Mouse (Mus musculus): ENCODE measurements around the gene Syt11. TPM values are rescaled to one million over a fixed set of nuclear protein-coding genes. Genes with fewer than 3 reads are reported as not detected.

Gene Syt11
- polyA plus RNA-seq, 1 experiment from 2014 or later, result 209 TPM

DNA sequence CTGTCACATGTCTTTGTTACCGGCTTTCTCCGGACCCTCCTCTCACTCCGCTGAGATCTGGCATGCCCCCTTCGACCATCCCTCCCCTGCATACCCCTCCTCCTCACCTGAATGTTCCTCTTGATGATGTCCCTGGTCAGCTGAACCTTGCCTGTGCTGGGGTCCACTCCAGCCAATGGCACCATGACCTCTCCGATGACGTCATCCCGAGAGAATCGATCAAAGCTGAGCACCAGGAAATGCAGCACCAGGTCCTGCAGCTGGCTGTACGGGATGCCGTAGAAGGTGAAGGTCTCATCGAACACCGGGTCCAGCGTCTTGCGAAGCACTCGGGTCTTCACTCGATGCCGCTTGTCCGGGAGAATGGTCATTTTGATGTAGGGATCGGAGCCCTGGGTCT lies 13.3 kb downstream of the Syt11 start:
- no peak overlapping the region for H3K27ac ChIP-seq
- ATAC-seq (ENCODE audit: low FRiP score, low read depth), result no peak
- H3K27me3 ChIP-seq (replicated peaks), result no peaks in the 10 kb centered on the region
- WGBS, result 94% methylated on average over 19 of the region's 19 CpGs
- H3K4me1 ChIP-seq, result peaks cover 39% of the 10 kb centered on the region
- H3K4me3 ChIP-seq, result no peak overlapping the region
- no peak overlapping the region for H3K4me2 ChIP-seq (replicated peaks)
- peaks cover 69% of the 10 kb centered on the region for H3K36me3 ChIP-seq
- H3K9me3 ChIP-seq, result no peaks in the 10 kb centered on the region
- H3K9ac ChIP-seq, result no peak overlapping the region

DNA sequence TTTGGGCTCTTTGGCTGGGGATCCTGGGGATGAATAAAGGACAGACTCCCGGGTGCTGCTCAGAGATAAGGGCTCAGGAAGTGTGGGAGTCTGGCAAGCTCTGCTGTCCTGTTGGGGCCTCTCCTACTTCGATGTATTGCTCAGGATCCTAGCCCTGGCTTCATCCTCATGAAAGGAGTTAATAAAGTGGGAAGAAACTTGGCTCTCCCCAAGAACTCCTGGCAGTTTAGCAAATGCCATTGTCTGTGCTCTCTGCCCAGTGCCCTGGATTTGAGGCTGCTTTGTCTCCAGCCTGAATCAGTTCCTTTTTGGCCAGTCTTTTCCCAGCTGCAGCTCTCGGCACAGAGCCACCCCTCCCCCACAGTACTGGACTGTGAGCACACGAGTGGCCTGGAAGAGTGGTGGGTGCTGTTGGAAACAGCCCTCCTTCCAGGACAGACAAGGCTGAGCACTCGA lies 16.9 kb downstream of the Syt11 start:
- Histone ChIP-seq H3K9ac (peak overlapping the region; percentile 51), H3K4me2 (replicated peaks) (peak overlapping the region; percentile 45), H3K4me1 (peaks cover 56% of the 10 kb centered on the region), H3K27me3 (replicated peaks) (no peaks in the 10 kb centered on the region), H3K27ac (peak overlapping the region; percentile 79), H3K9me3 (no peaks in the 10 kb centered on the region), H3K36me3 (peaks cover 78% of the 10 kb centered on the region), H3K4me3 (peak overlapping the region; percentile 5; the same call in 1 of the 2 replicates)
- 10% methylated on average over 5 of the region's 5 CpGs for WGBS
- ATAC-seq (ENCODE audit: low FRiP score, low read depth), result peak; percentile 86

DNA sequence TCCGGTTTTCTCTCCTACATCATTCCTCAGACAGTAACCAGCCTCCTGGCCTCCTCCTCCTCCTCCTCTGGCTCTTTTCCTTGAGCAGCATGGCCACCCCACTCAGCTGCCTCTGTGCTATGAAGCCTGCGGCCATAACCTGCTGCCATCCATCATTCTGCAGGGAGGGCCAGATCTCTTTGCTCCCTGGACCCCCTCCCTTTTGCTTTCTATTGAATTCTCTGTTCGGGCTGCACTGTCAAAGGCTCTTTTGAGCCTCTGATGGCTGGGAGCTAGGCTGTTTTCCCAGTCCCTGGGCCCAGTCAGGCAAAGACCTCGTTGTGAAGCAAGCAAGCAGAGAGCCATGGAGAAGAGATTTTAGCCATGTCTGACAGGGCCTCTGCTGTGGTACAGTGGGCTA lies 18.7 kb downstream of the Syt11 start:
- Histone ChIP-seq H3K4me3 (no peak overlapping the region), H3K36me3 (peaks cover 81% of the 10 kb centered on the region), H3K4me1 (peaks cover 51% of the 10 kb centered on the region), H3K9me3 (no peaks in the 10 kb centered on the region), H3K27me3 (replicated peaks) (no peaks in the 10 kb centered on the region), H3K4me2 (replicated peaks) (peak overlapping the region; percentile 42), H3K27ac (peak overlapping the region; percentile 72), H3K9ac (0 out of 2 replicates have a peak overlapping the region, but pooled peaks have one; percentile 1)
- WGBS, result 15% methylated on average over 4 of the region's 4 CpGs
- ATAC-seq (ENCODE audit: low FRiP score, low read depth), result peak; percentile 49

DNA sequence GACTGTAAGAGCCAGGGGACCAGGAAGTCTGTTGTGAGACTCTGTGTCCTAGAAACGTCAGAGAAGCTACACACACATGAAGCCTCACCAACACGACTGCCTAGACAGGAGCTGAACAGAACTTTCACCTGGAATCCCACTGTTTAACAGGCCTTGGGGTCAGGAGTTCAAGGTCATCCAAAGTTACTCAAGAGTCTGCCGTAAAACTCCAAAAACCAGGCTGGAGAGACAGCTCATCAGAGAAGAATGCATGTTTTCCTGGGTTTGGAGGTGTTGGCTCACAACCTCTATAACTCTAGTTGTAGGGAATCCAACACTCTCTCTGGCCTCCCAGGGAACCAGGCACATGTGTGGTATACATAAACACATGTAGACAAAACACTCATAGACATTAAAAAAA lies 19.4 kb downstream of the Syt11 start:
- no peak overlapping the region for H3K4me3 ChIP-seq
- H3K9me3 ChIP-seq, result no peaks in the 10 kb centered on the region
- H3K9ac ChIP-seq, result no peak overlapping the region
- H3K4me1 ChIP-seq, result peaks cover 51% of the 10 kb centered on the region
- no peak overlapping the region for H3K27ac ChIP-seq
- H3K4me2 ChIP-seq (replicated peaks), result no peak overlapping the region
- no peaks in the 10 kb centered on the region for H3K27me3 ChIP-seq (replicated peaks)
- 67% methylated on average over 3 of the region's 3 CpGs for WGBS
- peaks cover 79% of the 10 kb centered on the region for H3K36me3 ChIP-seq
- ATAC-seq (ENCODE audit: low FRiP score, low read depth), result no peak

DNA sequence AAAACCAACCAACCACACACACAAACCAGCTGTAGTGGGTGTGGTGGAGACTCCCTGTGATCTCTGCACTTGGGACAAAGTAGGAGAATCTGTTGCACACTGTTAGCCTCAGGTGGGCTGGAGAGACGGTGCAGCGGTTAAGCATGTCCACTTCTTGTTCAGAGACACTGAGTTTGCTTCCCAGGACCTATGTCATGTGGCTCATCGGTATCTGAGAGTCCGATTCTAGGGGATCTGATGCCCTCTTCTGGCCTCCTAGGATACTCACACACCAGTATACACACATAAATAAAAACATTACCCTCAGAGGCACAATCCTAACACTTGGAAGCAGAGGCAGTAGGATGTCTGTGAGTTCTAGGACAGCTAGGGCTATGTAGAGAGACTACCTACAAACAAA lies 20.7 kb downstream of the Syt11 start:
- WGBS, result 76% methylated on average over 4 of the region's 4 CpGs
- Histone ChIP-seq H3K4me1 (peaks cover 42% of the 10 kb centered on the region), H3K9me3 (peaks cover 4% of the 10 kb centered on the region; the same call in 1 of the 2 replicates), H3K9ac (no peak overlapping the region), H3K4me3 (no peak overlapping the region), H3K4me2 (replicated peaks) (no peak overlapping the region), H3K36me3 (peaks cover 78% of the 10 kb centered on the region), H3K27me3 (replicated peaks) (no peaks in the 10 kb centered on the region), H3K27ac (no peak overlapping the region)
- no peak for ATAC-seq (ENCODE audit: low FRiP score, low read depth)

DNA sequence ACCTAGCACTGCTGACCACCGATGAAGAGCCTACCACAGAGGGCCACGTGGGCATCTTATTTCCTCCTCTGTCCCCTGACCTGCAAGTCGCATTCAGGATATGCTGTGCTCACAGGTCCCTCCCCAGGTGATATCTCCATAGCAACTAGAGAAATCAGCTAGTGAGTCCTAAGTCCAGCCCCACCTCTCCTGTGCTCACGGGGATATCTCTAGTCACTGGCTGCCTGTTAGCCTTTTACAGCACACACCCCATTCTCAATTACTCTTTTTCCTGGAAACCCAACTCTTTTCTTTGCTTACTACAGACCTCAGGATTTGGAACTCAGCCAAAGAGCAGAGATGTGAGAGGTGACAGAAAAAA lies 28.1 kb downstream of the Syt11 start:
- no peak for ATAC-seq (ENCODE audit: low FRiP score, low read depth)
- no peaks in the 10 kb centered on the region; the same call in 1 of the 2 replicates for H3K4me1 ChIP-seq
- no peak overlapping the region for H3K27ac ChIP-seq
- H3K9me3 ChIP-seq, result peaks cover 25% of the 10 kb centered on the region
- H3K4me3 ChIP-seq, result no peak overlapping the region
- H3K27me3 ChIP-seq (replicated peaks), result no peaks in the 10 kb centered on the region
- H3K9ac ChIP-seq, result no peak overlapping the region
- peaks cover 83% of the 10 kb centered on the region for H3K36me3 ChIP-seq
- no peak overlapping the region for H3K4me2 ChIP-seq (replicated peaks)
- WGBS, result 93% methylated on average over 4 of the region's 4 CpGs

DNA sequence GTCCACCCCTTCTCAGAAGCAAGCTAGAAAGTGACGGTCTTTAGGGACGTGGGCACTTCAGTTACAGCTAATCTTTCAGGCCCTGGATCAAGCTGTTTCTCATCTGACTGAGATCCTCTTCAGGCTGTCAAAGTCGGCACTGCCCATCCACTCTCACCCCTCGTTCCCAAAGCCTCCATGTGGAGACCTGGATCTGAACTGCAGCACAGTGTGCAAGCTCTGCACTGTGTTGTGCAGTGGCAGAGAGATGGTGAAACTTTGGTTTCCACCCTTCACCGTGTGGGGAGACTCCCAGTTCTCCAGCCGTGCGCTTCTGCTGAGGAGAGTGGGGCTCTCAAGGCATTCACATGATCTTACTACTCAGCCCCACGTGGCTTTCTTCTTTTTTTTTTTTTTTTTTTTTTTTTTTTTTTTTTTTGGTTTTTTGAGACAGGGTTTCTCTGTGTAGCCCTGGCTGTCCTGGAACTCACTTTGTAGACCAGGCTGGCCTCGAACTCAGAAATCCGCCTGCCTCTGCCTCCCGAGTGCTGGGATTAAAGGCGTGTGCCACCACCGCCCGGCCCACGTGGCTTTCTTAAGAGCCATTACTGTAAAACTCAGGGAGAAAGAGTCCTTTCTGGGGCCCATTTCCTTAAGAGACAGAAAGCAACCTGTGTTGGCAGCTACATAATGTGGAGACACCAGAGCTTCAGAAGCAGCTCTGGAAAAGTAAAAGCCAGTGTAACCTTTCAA lies 28.7 kb downstream of the Syt11 start:
- H3K4me2 ChIP-seq (replicated peaks), result no peak overlapping the region
- H3K27ac ChIP-seq, result no peak overlapping the region
- H3K27me3 ChIP-seq (replicated peaks), result no peaks in the 10 kb centered on the region
- ATAC-seq (ENCODE audit: low FRiP score, low read depth), result no peak
- H3K9me3 ChIP-seq, result peaks cover 25% of the 10 kb centered on the region
- H3K4me3 ChIP-seq, result no peak overlapping the region
- WGBS, result 95% methylated on average over 13 of the region's 15 CpGs
- H3K4me1 ChIP-seq, result no peaks in the 10 kb centered on the region; the same call in 1 of the 2 replicates
- H3K9ac ChIP-seq, result no peak overlapping the region
- H3K36me3 ChIP-seq, result peaks cover 83% of the 10 kb centered on the region

DNA sequence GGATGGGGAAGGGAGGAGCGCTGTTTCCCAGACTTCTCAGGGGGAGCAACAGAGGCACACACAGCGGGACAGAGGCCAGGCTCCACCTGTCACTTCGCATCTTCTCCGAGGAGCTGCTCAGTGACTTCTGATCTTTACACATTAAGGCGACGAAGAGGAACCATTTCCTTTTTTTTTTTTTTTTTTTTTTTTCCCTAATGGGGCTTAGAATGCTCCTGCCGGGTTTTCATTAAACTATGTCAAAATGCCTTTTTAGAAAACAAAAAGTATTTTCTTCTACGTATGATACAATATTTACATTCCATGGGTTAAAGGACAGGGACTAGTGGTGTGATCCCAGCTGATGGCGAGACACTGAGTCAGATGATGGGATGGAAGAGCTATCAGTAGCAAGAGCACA lies 29.4 kb downstream of the Syt11 start:
- H3K27me3 ChIP-seq (replicated peaks), result no peaks in the 10 kb centered on the region
- H3K9me3 ChIP-seq, result peaks cover 25% of the 10 kb centered on the region
- H3K4me3 ChIP-seq, result no peak overlapping the region
- H3K9ac ChIP-seq, result no peak overlapping the region
- peaks cover 77% of the 10 kb centered on the region for H3K36me3 ChIP-seq
- no peak overlapping the region for H3K27ac ChIP-seq
- no peak overlapping the region for H3K4me2 ChIP-seq (replicated peaks)
- ATAC-seq (ENCODE audit: low FRiP score, low read depth), result no peak
- no peaks in the 10 kb centered on the region for H3K4me1 ChIP-seq
- 94% methylated on average over 9 of the region's 9 CpGs for WGBS

DNA sequence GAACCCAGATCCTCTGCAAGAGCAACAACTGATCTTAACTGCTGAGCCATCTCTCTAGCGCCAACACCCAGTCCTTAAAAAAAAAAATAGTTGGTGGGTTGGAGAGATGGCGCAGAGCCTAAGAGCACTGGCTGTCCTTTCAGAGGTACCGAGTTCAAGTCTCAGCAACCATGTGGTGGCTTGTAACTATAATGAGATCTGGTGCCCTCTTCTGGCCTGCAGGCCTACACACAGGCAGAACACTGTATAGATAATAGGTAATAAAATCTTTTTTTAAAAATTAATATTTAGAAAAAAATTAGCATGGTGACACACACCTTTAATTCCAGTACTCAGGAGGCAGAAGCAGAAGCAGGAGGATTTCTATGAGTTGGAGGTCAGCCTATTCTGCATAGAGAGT lies 34.8 kb downstream of the Syt11 start:
- Histone ChIP-seq H3K4me1 (no peaks in the 10 kb centered on the region), H3K36me3 (peaks cover 32% of the 10 kb centered on the region), H3K9me3 (no peaks in the 10 kb centered on the region), H3K4me2 (replicated peaks) (no peak overlapping the region), H3K27ac (no peak overlapping the region), H3K4me3 (no peak overlapping the region), H3K9ac (no peak overlapping the region), H3K27me3 (replicated peaks) (no peaks in the 10 kb centered on the region)
- ATAC-seq (ENCODE audit: low FRiP score, low read depth), result no peak
- WGBS, result 95% methylated on average over 3 of the region's 3 CpGs

DNA sequence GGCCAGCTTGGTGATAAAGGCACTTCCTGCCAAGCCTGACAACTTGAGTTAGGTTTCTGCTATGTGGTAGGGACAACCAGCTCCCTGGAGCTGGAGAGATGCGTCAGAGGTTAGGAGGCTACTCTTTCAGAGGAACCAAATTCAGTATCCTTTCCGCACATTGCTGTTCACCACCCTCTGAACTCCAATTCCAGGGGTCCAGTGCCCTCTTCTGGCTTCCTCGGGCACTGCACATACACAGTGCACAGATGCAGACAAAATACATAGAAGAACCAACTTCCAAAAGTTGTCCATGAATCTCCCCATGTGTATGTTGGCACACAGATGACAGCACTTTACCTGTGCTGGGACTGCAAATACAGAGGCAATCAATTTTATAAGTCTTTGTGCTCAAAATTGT lies 36.3 kb downstream of the Syt11 start:
- no peak overlapping the region for H3K4me3 ChIP-seq
- peaks cover 20% of the 10 kb centered on the region for H3K36me3 ChIP-seq
- H3K9ac ChIP-seq, result no peak overlapping the region
- no peaks in the 10 kb centered on the region for H3K9me3 ChIP-seq
- no peak overlapping the region for H3K27ac ChIP-seq
- 60% methylated on average over 3 of the region's 3 CpGs for WGBS
- no peaks in the 10 kb centered on the region for H3K27me3 ChIP-seq (replicated peaks)
- no peak for ATAC-seq (ENCODE audit: low FRiP score, low read depth)
- H3K4me2 ChIP-seq (replicated peaks), result no peak overlapping the region
- no peaks in the 10 kb centered on the region for H3K4me1 ChIP-seq

DNA sequence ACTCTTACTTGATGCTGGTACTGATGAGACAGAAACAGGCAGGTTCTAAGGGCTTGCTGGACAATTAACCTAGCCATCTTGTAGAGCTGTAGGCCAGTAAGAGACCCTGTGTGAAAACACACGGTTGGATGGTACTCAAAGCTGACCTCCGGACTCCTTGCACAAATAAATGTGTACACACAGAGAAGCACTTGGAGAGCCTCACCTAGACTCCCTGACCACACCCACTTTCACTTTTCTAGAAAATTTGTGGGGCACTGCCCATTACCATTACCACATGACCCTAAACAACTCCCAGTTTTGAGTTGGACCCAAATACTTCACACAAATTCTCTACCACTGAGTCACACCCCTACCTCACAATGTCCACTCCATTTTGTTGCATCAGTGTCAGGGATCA lies 38.4 kb downstream of the Syt11 start:
- no peak overlapping the region for H3K4me2 ChIP-seq (replicated peaks)
- 91% methylated on average over 2 of the region's 2 CpGs for WGBS
- ATAC-seq (ENCODE audit: low FRiP score, low read depth), result no peak
- H3K9me3 ChIP-seq, result no peaks in the 10 kb centered on the region
- H3K4me1 ChIP-seq, result no peaks in the 10 kb centered on the region
- H3K27ac ChIP-seq, result no peak overlapping the region
- H3K27me3 ChIP-seq (replicated peaks), result no peaks in the 10 kb centered on the region
- peaks cover 11% of the 10 kb centered on the region for H3K36me3 ChIP-seq
- no peak overlapping the region for H3K4me3 ChIP-seq
- H3K9ac ChIP-seq, result no peak overlapping the region

DNA sequence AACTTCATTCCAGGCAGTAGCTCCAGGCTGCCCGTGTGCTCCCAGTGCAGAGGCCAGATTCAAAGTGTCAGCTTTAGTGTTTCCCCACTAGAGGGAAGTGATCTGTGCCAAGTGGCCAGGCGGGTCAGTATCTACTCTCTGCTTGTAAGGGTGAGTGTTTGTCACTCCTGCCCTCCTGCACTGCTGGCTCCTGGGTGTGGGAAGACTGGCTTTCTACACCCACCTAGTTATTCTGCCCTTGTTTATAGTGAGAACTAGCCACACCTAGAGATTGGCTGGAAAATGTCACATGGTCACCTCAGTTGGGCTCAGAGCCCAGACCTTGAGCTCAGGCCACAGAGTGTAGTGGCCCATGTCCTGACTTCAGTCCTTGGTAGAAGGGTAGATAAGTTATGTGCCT lies 55.9 kb downstream of the Syt11 start:
- peaks cover 42% of the 10 kb centered on the region for H3K36me3 ChIP-seq
- no peak overlapping the region for H3K9ac ChIP-seq
- 83% methylated on average over 2 of the region's 2 CpGs for WGBS
- no peak overlapping the region for H3K4me3 ChIP-seq
- peak overlapping the region; percentile 78; the same call in 1 of the 2 replicates for H3K4me2 ChIP-seq (replicated peaks)
- ATAC-seq (ENCODE audit: low FRiP score, low read depth), result no peak
- H3K9me3 ChIP-seq, result no peaks in the 10 kb centered on the region
- H3K4me1 ChIP-seq, result peaks cover 4% of the 10 kb centered on the region; the same call in 1 of the 2 replicates
- no peak overlapping the region for H3K27ac ChIP-seq
- no peaks in the 10 kb centered on the region for H3K27me3 ChIP-seq (replicated peaks)

DNA sequence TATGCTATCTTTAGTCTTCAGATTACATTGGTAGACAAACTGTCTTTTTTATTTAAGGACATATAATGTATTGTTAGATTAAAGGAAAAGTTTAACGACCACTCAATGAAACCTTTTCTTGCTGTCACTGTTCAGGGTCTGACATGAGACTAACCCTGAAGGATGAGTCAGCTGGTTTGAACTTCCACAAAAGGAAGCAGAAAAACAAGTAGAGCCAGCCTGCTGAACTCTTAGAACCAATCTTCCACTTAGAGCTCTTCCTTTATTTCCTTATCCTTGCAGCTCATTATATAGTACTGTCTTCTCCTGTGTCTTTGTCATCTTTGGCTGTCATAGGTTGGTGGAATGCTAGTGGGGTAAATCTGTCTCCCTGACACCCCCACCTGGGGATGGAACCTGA lies 57.1 kb downstream of the Syt11 start:
- no peak overlapping the region for H3K9ac ChIP-seq
- 90% methylated on average over 1 of the region's 1 CpGs for WGBS
- no peak overlapping the region for H3K4me3 ChIP-seq
- ATAC-seq (ENCODE audit: low FRiP score, low read depth), result no peak
- H3K27ac ChIP-seq, result no peak overlapping the region
- peaks cover 4% of the 10 kb centered on the region; the same call in 1 of the 2 replicates for H3K4me1 ChIP-seq
- H3K4me2 ChIP-seq (replicated peaks), result peak overlapping the region; percentile 78
- no peaks in the 10 kb centered on the region for H3K9me3 ChIP-seq
- no peaks in the 10 kb centered on the region for H3K27me3 ChIP-seq (replicated peaks)
- H3K36me3 ChIP-seq, result peaks cover 43% of the 10 kb centered on the region

All from neural tube, embryonic 12.5 days (tissue).